In genomic region chr17:70470970-70471371, GRCm38 (mm10) we compare ENCODE assay signal across 16 mouse cellular contexts.
DNase-seq lines count a peak whose midpoint lies in the region; ATAC-seq and TF ChIP-seq lines count a peak whose summit lies in the region.
"Had no signal": no experiment of that assay in that cellular context is flagged by ENCODE, and none has a peak within 500 bp of the region (broad histone marks: within the 10 kb centered on the region; RNA-seq: fewer than 3 reads in every experiment).

No protein-coding gene starts in this region.

- H3K4me1 ChIP-seq in cerebellum, adult 2 months (ENCODE audit: control insufficient read depth, insufficient read depth, low read length): peaks cover 9% of the 10 kb centered on the region; the same call in 1 of the 2 replicates
- H3K4me1 ChIP-seq in lung, postnatal 0 days (ENCODE audit: insufficient read depth, low read depth, low read length): no peaks in the 10 kb centered on the region
- no peaks in the 10 kb centered on the region for H3K4me1 ChIP-seq in forebrain, embryonic 15.5 days
- H3K4me1 ChIP-seq: kidney, embryonic 15.5 days had no signal

- TF ChIP-seq CTCF in cerebellum, adult 2 months (IDR thresholded peaks at IDR 0.05; ENCODE audit: borderline replicate concordance, insufficient read depth, low read depth, low read length): no peak
- no peak for TF ChIP-seq CTCF in lung, postnatal 0 days (IDR thresholded peaks at IDR 0.05)

- H3K9ac ChIP-seq in lung, postnatal 0 days (replicated peaks; ENCODE audit: low read depth): no peak overlapping the region
- H3K9ac ChIP-seq in forebrain, embryonic 15.5 days (replicated peaks): no peak overlapping the region
- H3K9ac ChIP-seq: kidney, embryonic 15.5 days had no signal

- 66% methylated on average over 7 of the region's 7 CpGs for WGBS in cerebellum, adult 2 months
- 54% methylated on average over 7 of the region's 7 CpGs for WGBS in lung, postnatal 0 days
- WGBS in forebrain, embryonic 15.5 days: 84% methylated on average over 7 of the region's 7 CpGs

- no peaks in the 10 kb centered on the region for H3K9me3 ChIP-seq in lung, postnatal 0 days (ENCODE audit: low read length)
- H3K9me3 ChIP-seq in forebrain, embryonic 15.5 days: no peaks in the 10 kb centered on the region
- H3K9me3 ChIP-seq: kidney, embryonic 15.5 days had no signal

- H3K4me3 ChIP-seq in cerebellum, adult 2 months (replicated peaks; ENCODE audit: insufficient read depth, low read depth, low read length): no peak overlapping the region
- H3K4me3 ChIP-seq in lung, postnatal 0 days (ENCODE audit: low read depth, low read length): no peak overlapping the region
- H3K4me3 ChIP-seq in forebrain, embryonic 15.5 days: no peak overlapping the region
- H3K4me3 ChIP-seq: kidney, embryonic 15.5 days had no signal

- 0 out of 2 replicates have a peak overlapping the region, but pooled peaks have one; percentile 50 for H3K27ac ChIP-seq in cerebellum, adult 2 months (ENCODE audit: insufficient read depth, low read length)
- H3K27ac ChIP-seq in lung, postnatal 0 days (ENCODE audit: low read length): no peak overlapping the region
- no peak overlapping the region for H3K27ac ChIP-seq in forebrain, embryonic 15.5 days (replicated peaks)
- H3K27ac ChIP-seq: kidney, embryonic 15.5 days had no signal

- no peak for TF ChIP-seq POLR2A in cerebellum, adult 2 months (IDR thresholded peaks at IDR 0.05; ENCODE audit: borderline replicate concordance, insufficient read depth, low read length)

- DNase-seq in cerebellum, adult 2 months: no peak
- no peak for DNase-seq in cerebellum, adult 9-10 months
- DNase-seq in brain, adult 2 months (ENCODE audit: low read depth, low spot score): peak; percentile 92
- peak; percentile 74 to 78 for DNase-seq in layer of hippocampus, adult 8-10 months (ENCODE audit: low spot score in 2 of 2)
- DNase-seq in lung, postnatal 0 days (ENCODE audit: low spot score): no peak
- DNase-seq in cerebellum, postnatal 4 days (ENCODE audit: low spot score in 2 of 2): no peak
- DNase-seq: cerebellum, adult 11 months; gastrocnemius, postnatal 25 days; heart, postnatal 4 days; lung, adult 2 months had no signal

- no peaks in the 10 kb centered on the region for H3K27me3 ChIP-seq in cerebellum, adult 2 months (ENCODE audit: control insufficient read depth, insufficient read depth, low read length)
- H3K27me3 ChIP-seq in lung, postnatal 0 days (replicated peaks; ENCODE audit: insufficient read depth, low read length): no peaks in the 10 kb centered on the region
- no peaks in the 10 kb centered on the region for H3K27me3 ChIP-seq in forebrain, embryonic 15.5 days
- H3K27me3 ChIP-seq: kidney, embryonic 15.5 days had no signal

- no peak for TF ChIP-seq EP300 in lung, postnatal 0 days (IDR thresholded peaks at IDR 0.05)

- H3K36me3 ChIP-seq in lung, postnatal 0 days (ENCODE audit: insufficient read depth, low read length): no peaks in the 10 kb centered on the region
- H3K36me3 ChIP-seq in forebrain, embryonic 15.5 days: no peaks in the 10 kb centered on the region
- H3K36me3 ChIP-seq: kidney, embryonic 15.5 days had no signal

- no peak overlapping the region for H3K4me2 ChIP-seq in lung, postnatal 0 days (replicated peaks; ENCODE audit: low read depth, low read length)
- H3K4me2 ChIP-seq in forebrain, embryonic 15.5 days (replicated peaks): no peak overlapping the region
- H3K4me2 ChIP-seq: heart, embryonic 11.5 days; kidney, embryonic 15.5 days had no signal

- 0 out of 2 replicates have a peak, but pooled peaks have one; percentile 31 for ATAC-seq in megakaryocyte progenitor cell, adult 5-6 weeks (replicated peaks; ENCODE audit: poor library complexity)
- ATAC-seq in lung, postnatal 0 days: no peak
- no peak for ATAC-seq in forebrain, embryonic 15.5 days (replicated peaks)
- ATAC-seq: inflammation-experienced regulatory T-cells, adult 6 months; Patski had no signal

Comparison
In these comparisons a context has a peak if more than half of its experiments do, and no peak if none do; other contexts are left out.
1. DNase-seq: peak in brain, adult 2 months (single experiment) and layer of hippocampus, adult 8-10 months (2 of 2); none in cerebellum, adult 2 months (0 of 2), cerebellum, adult 9-10 months (single experiment), lung, postnatal 0 days (single experiment) and cerebellum, postnatal 4 days (0 of 2).